In genomic region chr3:60826759-60827158, GRCm38 (mm10) we compare ENCODE assay signal across 24 mouse cellular contexts.
A peak's percentile ranks its signal among the peaks of the same experiment; 100 is the strongest.
DNase-seq lines count a peak whose midpoint lies in the region; ATAC-seq and TF ChIP-seq lines count a peak whose summit lies in the region.
"Had no signal": no experiment of that assay in that cellular context is flagged by ENCODE, and none has a peak within 500 bp of the region (broad histone marks: within the 10 kb centered on the region; RNA-seq: fewer than 3 reads in every experiment).

No protein-coding gene starts in this region.

- H3K27me3 ChIP-seq in kidney, adult 2 months (replicated peaks; ENCODE audit: control insufficient read depth, insufficient read depth, low read length) = no peaks in the 10 kb centered on the region
- no peaks in the 10 kb centered on the region for H3K27me3 ChIP-seq in liver, embryonic 14.5 days (ENCODE audit: control insufficient read depth, insufficient read depth, low read length)
- H3K27me3 ChIP-seq in liver, postnatal 0 days (ENCODE audit: insufficient read depth, low read length) = no peaks in the 10 kb centered on the region
- H3K27me3 ChIP-seq in midbrain, embryonic 11.5 days (ENCODE audit: control insufficient read depth, insufficient read depth, low read length) = no peaks in the 10 kb centered on the region
- H3K27me3 ChIP-seq in midbrain, embryonic 13.5 days = no peaks in the 10 kb centered on the region
- H3K27me3 ChIP-seq: CH12.LX; embryonic facial prominence, embryonic 12.5 days; forebrain, embryonic 13.5 days; forebrain, embryonic 15.5 days had no signal

- H3K4me1 ChIP-seq in kidney, adult 2 months (ENCODE audit: control insufficient read depth, insufficient read depth, low read length) = no peaks in the 10 kb centered on the region
- peaks cover 22 to 24% of the 10 kb centered on the region in 2 experiments for H3K4me1 ChIP-seq in liver, embryonic 14.5 days (replicated peaks; ENCODE audit: control insufficient read depth in 2 of 2, insufficient read depth in 2 of 2, low read length in 1 of 2)
- H3K4me1 ChIP-seq in liver, postnatal 0 days (ENCODE audit: insufficient read depth) = peaks cover under 1% of the 10 kb centered on the region
- no peaks in the 10 kb centered on the region for H3K4me1 ChIP-seq in midbrain, embryonic 11.5 days (ENCODE audit: control insufficient read depth, insufficient read depth, low read length)
- no peaks in the 10 kb centered on the region for H3K4me1 ChIP-seq in midbrain, embryonic 13.5 days (replicated peaks)
- H3K4me1 ChIP-seq: embryonic facial prominence, embryonic 10.5 days; embryonic facial prominence, embryonic 12.5 days; forebrain, embryonic 13.5 days; forebrain, embryonic 15.5 days had no signal

- no peaks in the 10 kb centered on the region for H3K9me3 ChIP-seq in liver, embryonic 14.5 days (ENCODE audit: control insufficient read depth, low read length)
- H3K9me3 ChIP-seq in liver, postnatal 0 days (ENCODE audit: low read length) = no peaks in the 10 kb centered on the region
- H3K9me3 ChIP-seq in midbrain, embryonic 11.5 days (ENCODE audit: control insufficient read depth, low read length) = no peaks in the 10 kb centered on the region
- H3K9me3 ChIP-seq in midbrain, embryonic 13.5 days = no peaks in the 10 kb centered on the region
- H3K9me3 ChIP-seq: embryonic facial prominence, embryonic 10.5 days; embryonic facial prominence, embryonic 12.5 days; forebrain, embryonic 13.5 days; forebrain, embryonic 15.5 days; G1E had no signal

- H3K4me3 ChIP-seq in kidney, adult 2 months (ENCODE audit: insufficient read depth, low read depth, low read length) = no peak overlapping the region
- no peak overlapping the region for H3K4me3 ChIP-seq in liver, embryonic 14.5 days (ENCODE audit: insufficient read depth in 1 of 2, low read depth in 2 of 2, low read length in 2 of 2)
- no peak overlapping the region for H3K4me3 ChIP-seq in liver, postnatal 0 days (ENCODE audit: low read depth, low read length)
- H3K4me3 ChIP-seq in midbrain, embryonic 11.5 days (ENCODE audit: low read depth, low read length) = no peak overlapping the region
- H3K4me3 ChIP-seq in midbrain, embryonic 13.5 days (replicated peaks) = no peak overlapping the region
- H3K4me3 ChIP-seq: embryonic facial prominence, embryonic 10.5 days; embryonic facial prominence, embryonic 12.5 days; forebrain, embryonic 13.5 days; forebrain, embryonic 15.5 days had no signal

- no peak for TF ChIP-seq CTCF in kidney, adult 2 months (conservative IDR thresholded peaks at IDR 0.05; ENCODE audit: insufficient read depth, insufficient read length, low read depth, low read length)
- no peak for TF ChIP-seq CTCF in liver, embryonic 14.5 days (IDR thresholded peaks at IDR 0.05; ENCODE audit: low read depth)
- no peak for TF ChIP-seq CTCF in liver, postnatal 0 days (IDR thresholded peaks at IDR 0.05; ENCODE audit: low read depth)

- H3K36me3 ChIP-seq in kidney, adult 2 months (ENCODE audit: control insufficient read depth, insufficient read depth, low read length) = no peaks in the 10 kb centered on the region
- no peaks in the 10 kb centered on the region for H3K36me3 ChIP-seq in liver, embryonic 14.5 days (replicated peaks; ENCODE audit: control insufficient read depth, insufficient read depth, low read depth)
- H3K36me3 ChIP-seq in liver, postnatal 0 days (replicated peaks; ENCODE audit: insufficient read depth, low read length) = no peaks in the 10 kb centered on the region
- H3K36me3 ChIP-seq in midbrain, embryonic 11.5 days (ENCODE audit: control insufficient read depth, insufficient read depth, low read length) = no peaks in the 10 kb centered on the region
- no peaks in the 10 kb centered on the region for H3K36me3 ChIP-seq in midbrain, embryonic 13.5 days
- H3K36me3 ChIP-seq: embryonic facial prominence, embryonic 10.5 days; embryonic facial prominence, embryonic 12.5 days; forebrain, embryonic 15.5 days; G1E had no signal

- ATAC-seq in liver, embryonic 14.5 days (ENCODE audit: insufficient read depth) = 0 out of 2 replicates have a peak, but pooled peaks have one; percentile 31
- no peak for ATAC-seq in liver, postnatal 0 days
- ATAC-seq in midbrain, embryonic 11.5 days (ENCODE audit: low FRiP score) = no peak
- no peak for ATAC-seq in midbrain, embryonic 13.5 days
- ATAC-seq: activated CD4-positive, CD25-positive, alpha-beta regulatory T cell, adult 4 months; CD4-positive, CD25-positive, alpha-beta regulatory T cell, adult 4 months; forebrain, embryonic 13.5 days; forebrain, embryonic 15.5 days; Patski had no signal

- no peak for TF ChIP-seq EP300 in liver, embryonic 14.5 days (IDR thresholded peaks at IDR 0.05; ENCODE audit: low read depth)
- TF ChIP-seq EP300 in liver, postnatal 0 days (IDR thresholded peaks at IDR 0.05; ENCODE audit: low read depth) = no peak

- H3K9ac ChIP-seq in liver, embryonic 14.5 days (replicated peaks) = no peak overlapping the region
- H3K9ac ChIP-seq in liver, postnatal 0 days (replicated peaks) = no peak overlapping the region
- no peak overlapping the region for H3K9ac ChIP-seq in midbrain, embryonic 11.5 days (ENCODE audit: low read length)
- no peak overlapping the region for H3K9ac ChIP-seq in midbrain, embryonic 13.5 days (replicated peaks)
- H3K9ac ChIP-seq: embryonic facial prominence, embryonic 12.5 days; forebrain, embryonic 13.5 days; forebrain, embryonic 15.5 days had no signal

- 68% methylated on average over 4 of the region's 4 CpGs for WGBS in kidney, adult 2 months
- 43% methylated on average over 4 of the region's 4 CpGs for WGBS in liver, embryonic 14.5 days (ENCODE audit: insufficient replicate concordance)
- 62% methylated on average over 4 of the region's 4 CpGs for WGBS in liver, postnatal 0 days (ENCODE audit: insufficient replicate concordance)
- WGBS in midbrain, embryonic 11.5 days = 87% methylated on average over 4 of the region's 4 CpGs
- WGBS in midbrain, embryonic 13.5 days = 88% methylated on average over 4 of the region's 4 CpGs

- H3K27ac ChIP-seq in kidney, adult 2 months (ENCODE audit: insufficient read depth, low read depth, low read length) = no peak overlapping the region
- H3K27ac ChIP-seq in liver, embryonic 14.5 days = no peak overlapping the region
- H3K27ac ChIP-seq in liver, postnatal 0 days (ENCODE audit: low read depth) = no peak overlapping the region
- H3K27ac ChIP-seq in midbrain, embryonic 11.5 days (ENCODE audit: low read depth, low read length) = no peak overlapping the region
- no peak overlapping the region for H3K27ac ChIP-seq in midbrain, embryonic 13.5 days
- H3K27ac ChIP-seq: embryonic facial prominence, embryonic 10.5 days; embryonic facial prominence, embryonic 12.5 days; forebrain, embryonic 13.5 days; forebrain, embryonic 15.5 days had no signal

- no peak overlapping the region for H3K4me2 ChIP-seq in liver, embryonic 14.5 days (ENCODE audit: low read depth)
- no peak overlapping the region for H3K4me2 ChIP-seq in liver, postnatal 0 days (ENCODE audit: low read depth, low read length)
- H3K4me2 ChIP-seq in midbrain, embryonic 11.5 days = no peak overlapping the region
- no peak overlapping the region for H3K4me2 ChIP-seq in midbrain, embryonic 13.5 days (replicated peaks)
- H3K4me2 ChIP-seq: embryonic facial prominence, embryonic 12.5 days; forebrain, embryonic 13.5 days; forebrain, embryonic 15.5 days had no signal

- TF ChIP-seq POLR2A in kidney, adult 2 months (IDR thresholded peaks at IDR 0.05; ENCODE audit: low read depth, low read length) = no peak

- peak; percentile 3 for DNase-seq in kidney, adult 2 months
- no peak for DNase-seq in kidney, adult 9 months
- no peak for DNase-seq in liver, embryonic 14.5 days (ENCODE audit: low read depth in 3 of 3, low spot score in 3 of 3)
- DNase-seq in liver, postnatal 0 days = no peak
- DNase-seq in midbrain, embryonic 11.5 days (ENCODE audit: low spot score, missing footprints) = peak; percentile 67
- DNase-seq: adrenal gland, adult 8-10 months; adrenal gland, postnatal 14 days; adrenal gland, postnatal 36 days; B cell, adult 2 months; cerebellum, adult 11-12 months; cerebellum, adult 2 months; cerebellum, adult 9-10 months; cerebellum, postnatal 10 days; cerebellum, postnatal 25 days had no signal

Comparison
In these comparisons a context has a peak if more than half of its experiments do, and no peak if none do; other contexts are left out.
1. DNase-seq: peak in kidney, adult 2 months (single experiment) and midbrain, embryonic 11.5 days (single experiment); none in kidney, adult 9 months (single experiment), liver, embryonic 14.5 days (0 of 3) and liver, postnatal 0 days (single experiment).